Mouse (Mus musculus): Measurements from ENCODE around the gene Gstt1. TPM values are rescaled to one million over a fixed set of nuclear protein-coding genes. Genes with fewer than 3 reads are reported as not detected.
A peak's percentile ranks its signal among the peaks of the same experiment; 100 is the strongest.

Gene Gstt1
- total and polyA plus RNA-seq, 3 experiments, result 1.3 to 3.8 TPM; not detected in 1

GRCm38 (mm10) chr10:75763682-75764518 is 34.5 kb downstream of the Gstt1 start, which contains the start of gene Cabin1 (continued):
- TF ChIP-seq MEF2A (IDR thresholded peaks at IDR 0.05; ENCODE audit: extremely low read depth, insufficient replicate concordance, low read depth, low read length, poor library complexity, severe bottlenecking) (no peak), UBTF (IDR thresholded peaks at IDR 0.05; ENCODE audit: borderline replicate concordance, insufficient read depth, low read depth, low read length) (no peak), GABPA (IDR thresholded peaks at IDR 0.05; ENCODE audit: low read depth, low read length) (no peak), MAX (IDR thresholded peaks at IDR 0.05; ENCODE audit: low read length) (peak; percentile 78)

- Histone ChIP-seq H3K4me3 (ENCODE audit: control insufficient read depth in 1 of 2, insufficient read depth in 1 of 2, low read depth in 2 of 2, low read length in 2 of 2) (no peak overlapping the region), H3K4me1 (ENCODE audit: control insufficient read depth in 1 of 2, insufficient read depth in 2 of 2, low read length in 2 of 2) (peaks cover 6 to 23% of the 10 kb centered on the region in 2 experiments; a peak in 3 of 4 replicates), H3K27ac (ENCODE audit: control insufficient read depth, low read depth, low read length) (no peak overlapping the region; the same call in 1 of the 2 replicates), H3K79me2 (ENCODE audit: control insufficient read depth, insufficient read depth, low read length, poor library complexity) (peaks cover 32% of the 10 kb centered on the region), H3K36me3 (ENCODE audit: control insufficient read depth in 1 of 2, insufficient read depth in 2 of 2, low read length in 2 of 2) (peaks cover 5 to 20% of the 10 kb centered on the region in 2 experiments), H3K27me3 (ENCODE audit: control insufficient read depth in 1 of 2, insufficient read depth in 2 of 2, low read length in 2 of 2) (no peaks in the 10 kb centered on the region), H3K9me3 (replicated peaks; ENCODE audit: insufficient read depth, low read length) (no peaks in the 10 kb centered on the region), H3K9ac (ENCODE audit: control insufficient read depth, low read depth, low read length, poor library complexity, severe bottlenecking) (peak overlapping the region; percentile 2)
- peak; percentile 67 for DNase-seq (ENCODE audit: low read depth, low spot score)
- TF ChIP-seq RAD21 (IDR thresholded peaks at IDR 0.05; ENCODE audit: low read depth, low read length) (no peak), ETS1 (IDR thresholded peaks at IDR 0.05; ENCODE audit: low read depth, low read length) (peak; percentile 42; the same call in 1 of the 2 replicates), RCOR1 (IDR thresholded peaks at IDR 0.05; ENCODE audit: low read depth, low read length) (no peak), USF1 (IDR thresholded peaks at IDR 0.05; ENCODE audit: low read depth, low read length) (no peak), EP300 (IDR thresholded peaks at IDR 0.05; ENCODE audit: low read depth in 1 of 2, low read length in 2 of 2) (peak; percentile 46 to 62; a peak in 2 of 4 replicates), SIN3A (IDR thresholded peaks at IDR 0.05; ENCODE audit: low read length) (peak; percentile 53), ZNF384 (IDR thresholded peaks at IDR 0.05; ENCODE audit: low read depth, low read length) (peak; percentile 76), NRF1 (IDR thresholded peaks at IDR 0.05; ENCODE audit: insufficient read depth, low read depth, low read length, poor library complexity, severe bottlenecking) (no peak), ZKSCAN1 (IDR thresholded peaks at IDR 0.05; ENCODE audit: low read depth, low read length) (no peak), BHLHE40 (IDR thresholded peaks at IDR 0.05; ENCODE audit: borderline replicate concordance, low read depth, low read length) (no peak), POLR2A (IDR thresholded peaks at IDR 0.05; ENCODE audit: control insufficient read depth in 1 of 2, insufficient read depth in 1 of 2, low read depth in 1 of 2, low read length in 2 of 2, poor library complexity in 1 of 2) (no peak), GABPA (IDR thresholded peaks at IDR 0.05; ENCODE audit: low read depth, low read length) (no peak), MEF2A (IDR thresholded peaks at IDR 0.05; ENCODE audit: extremely low read depth, insufficient replicate concordance, low read depth, low read length, poor library complexity, severe bottlenecking) (no peak), MYC (IDR thresholded peaks at IDR 0.05; ENCODE audit: low read depth, low read length) (no peak), MAX (IDR thresholded peaks at IDR 0.05; ENCODE audit: low read length) (0 out of 2 replicates have a peak, but pooled peaks have one; percentile 33), CTCF (IDR thresholded peaks at IDR 0.05 in 2 of 3, conservative IDR thresholded peaks at IDR 0.05 in 1 of 3; ENCODE audit: control insufficient read depth in 1 of 3, insufficient read depth in 1 of 3, low read depth in 2 of 3, low read length in 3 of 3, poor library complexity in 1 of 3, severe bottlenecking in 1 of 3) (no peak), TCF12 (IDR thresholded peaks at IDR 0.05; ENCODE audit: low read depth, low read length) (peak; percentile 34; the same call in 1 of the 2 replicates), TAL1 (IDR thresholded peaks at IDR 0.05; ENCODE audit: low read length) (peak; percentile 76), POLR2AphosphoS2 (IDR thresholded peaks at IDR 0.05; ENCODE audit: low read length) (no peak), E2F4 (IDR thresholded peaks at IDR 0.05; ENCODE audit: borderline replicate concordance, low read depth, low read length) (no peak), SMC3 (IDR thresholded peaks at IDR 0.05; ENCODE audit: low read depth, low read length) (no peak), TBP (IDR thresholded peaks at IDR 0.05; ENCODE audit: low read depth, low read length) (no peak), MAFK (IDR thresholded peaks at IDR 0.05; ENCODE audit: borderline replicate concordance, low read depth, low read length) (no peak), MXI1 (IDR thresholded peaks at IDR 0.05; ENCODE audit: low read depth, low read length) (peak; percentile 51; the same call in 1 of the 2 replicates), CHD1 (IDR thresholded peaks at IDR 0.05; ENCODE audit: low read depth, low read length) (no peak)
Measured at GRCm38 (mm10) chr10:75762413-75762812, 36.0 kb downstream of the Gstt1 start.

All from MEL (cell line).